Mouse (Mus musculus): ENCODE data around the gene Lrrc74b. TPM values are rescaled to one million over a fixed set of nuclear protein-coding genes. Genes with fewer than 3 reads are reported as not detected.

The Lrrc74b gene
- polyA plus RNA-seq, 1 experiment from 2014 or later: 0.19 TPM

Other genes starting within 250 kb of the Lrrc74b start
- gene Serpind1, start 229.9 kb downstream of the Lrrc74b start, polyA plus RNA-seq (2015; fragmentation: Nextera tagmentation; extraction: Ambion mirVana): 0.88 and 5.7 TPM in 2 replicates
- 11.0 and 12.0 TPM in 2 replicates for gene Snap29, start 155.3 kb downstream of the Lrrc74b start, polyA plus RNA-seq (2015; fragmentation: Nextera tagmentation; extraction: Ambion mirVana)
- gene Pi4ka, start 154.9 kb downstream of the Lrrc74b start, polyA plus RNA-seq (2015; fragmentation: Nextera tagmentation; extraction: Ambion mirVana): 26.7 and 29.0 TPM in 2 replicates
- gene Crkl, start 109.3 kb downstream of the Lrrc74b start, polyA plus RNA-seq (2015; fragmentation: Nextera tagmentation; extraction: Ambion mirVana): 42.8 and 46.0 TPM in 2 replicates
- 0.88 and 1.0 TPM in 2 replicates for gene Aifm3, start 71.6 kb downstream of the Lrrc74b start, polyA plus RNA-seq (2015; fragmentation: Nextera tagmentation; extraction: Ambion mirVana)
- gene Lztr1, start 52.6 kb downstream of the Lrrc74b start, polyA plus RNA-seq (2015; fragmentation: Nextera tagmentation; extraction: Ambion mirVana): 49.9 and 55.7 TPM in 2 replicates
- gene Thap7, start 30.1 kb downstream of the Lrrc74b start, polyA plus RNA-seq (2015; fragmentation: Nextera tagmentation; extraction: Ambion mirVana): 31.7 and 35.4 TPM in 2 replicates
- 0.65 and 0.79 TPM in 2 replicates for gene P2rx6, start 638 bp upstream of the Lrrc74b start, polyA plus RNA-seq (2015; fragmentation: Nextera tagmentation; extraction: Ambion mirVana)
- 8.9 and 9.8 TPM in 2 replicates for gene Slc7a4, start 22.0 kb upstream of the Lrrc74b start, polyA plus RNA-seq (2015; fragmentation: Nextera tagmentation; extraction: Ambion mirVana)
- gene Smpd4, start 58.1 kb upstream of the Lrrc74b start, polyA plus RNA-seq (2015; fragmentation: Nextera tagmentation; extraction: Ambion mirVana): 23.8 and 24.7 TPM in 2 replicates
- 3.5 and 4.1 TPM in 2 replicates for gene Ccdc74a, start 85.2 kb upstream of the Lrrc74b start, polyA plus RNA-seq (2015; fragmentation: Nextera tagmentation; extraction: Ambion mirVana)
- 32.0 and 33.3 TPM in 2 replicates for gene Med15, start 171.6 kb upstream of the Lrrc74b start, polyA plus RNA-seq (2015; fragmentation: Nextera tagmentation; extraction: Ambion mirVana)
- 40.6 and 43.9 TPM in 2 replicates for gene Klhl22, start 198.4 kb upstream of the Lrrc74b start, polyA plus RNA-seq (2015; fragmentation: Nextera tagmentation; extraction: Ambion mirVana)
- gene Scarf2, start 236.0 kb upstream of the Lrrc74b start, polyA plus RNA-seq (2015; fragmentation: Nextera tagmentation; extraction: Ambion mirVana): 7.0 and 8.2 TPM in 2 replicates